Mouse (Mus musculus) cerebellum, postnatal 10 days (tissue): ENCODE data around the gene Cd200r1.
"Not testable (repeated sequence)": the region's sequence is repeated elsewhere in the genome, so short reads cannot be mapped to it uniquely, and the experiment has no call there.

Experiments
- DNase-seq, 2 experiments: peaks; one replicate each; pipeline ENCODE4 v3.0.0; 2021; ENCODE audit warnings: mixed read lengths in 2 of 2

The Cd200r1 gene

GRCm38 (mm10) chr16:44767506-44767905 lies 2.0 kb downstream of the Cd200r1 start:
- no peak for DNase-seq

DNA sequence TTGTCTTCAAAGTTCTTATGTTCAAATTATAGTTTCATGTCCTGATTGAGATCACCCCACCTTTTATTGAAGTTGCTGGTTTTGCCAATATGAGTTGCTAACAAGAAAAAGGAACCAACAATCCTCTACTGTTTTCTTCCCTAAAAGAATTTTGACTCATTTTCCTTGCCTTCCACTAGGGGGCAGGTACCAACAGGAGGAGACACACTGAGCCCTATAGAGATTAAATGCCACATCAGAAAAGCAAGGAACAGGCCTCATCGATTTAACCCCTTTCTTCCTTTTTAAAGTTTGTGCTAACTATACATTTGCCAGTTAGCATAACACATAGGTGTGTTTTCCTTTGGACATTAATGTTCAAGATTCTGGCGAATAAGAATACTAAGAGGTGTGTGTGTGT lies 2.4 kb downstream of the Cd200r1 start:
- peak; percentile 12 to 51 for DNase-seq

DNA sequence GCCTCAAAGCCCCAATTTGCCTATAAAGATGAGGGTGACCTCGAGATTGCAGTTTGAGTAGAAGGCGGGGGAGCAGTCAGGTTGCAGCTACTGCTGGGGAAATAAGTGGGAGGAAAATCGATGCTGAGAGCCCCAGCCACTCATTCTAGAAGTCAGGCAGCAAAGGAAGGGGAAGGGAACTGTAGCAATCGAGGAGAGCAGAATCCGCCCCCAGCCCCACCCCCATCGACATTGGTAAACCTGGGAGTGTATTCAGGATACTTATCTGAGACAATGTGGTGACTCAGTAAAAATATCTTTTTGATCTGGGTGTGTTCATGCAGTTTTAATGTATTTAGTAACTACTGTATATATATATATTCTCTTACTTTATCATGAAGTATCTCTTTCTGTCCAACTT lies 7.0 kb downstream of the Cd200r1 start:
- no peak for DNase-seq

DNA sequence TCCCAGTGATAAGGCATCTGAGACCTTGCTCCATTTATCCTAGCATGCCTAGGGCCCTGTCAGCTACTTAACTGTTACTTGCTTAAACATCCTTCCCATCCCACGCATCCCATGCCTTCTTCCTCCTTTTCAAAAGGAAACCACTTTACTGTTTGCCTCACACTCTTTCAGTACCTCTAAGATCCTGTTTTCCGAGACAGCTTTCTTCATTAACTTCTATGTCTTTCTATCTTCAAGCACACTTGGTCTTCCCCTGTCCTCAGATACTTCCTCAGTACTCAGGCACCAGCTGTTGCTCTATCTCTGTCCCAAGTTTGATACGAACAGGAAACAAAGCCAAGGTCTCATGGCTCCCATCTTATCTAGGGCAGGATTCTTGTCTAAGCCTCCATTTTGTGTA lies 8.1 kb downstream of the Cd200r1 start:
- DNase-seq: no peak

DNA sequence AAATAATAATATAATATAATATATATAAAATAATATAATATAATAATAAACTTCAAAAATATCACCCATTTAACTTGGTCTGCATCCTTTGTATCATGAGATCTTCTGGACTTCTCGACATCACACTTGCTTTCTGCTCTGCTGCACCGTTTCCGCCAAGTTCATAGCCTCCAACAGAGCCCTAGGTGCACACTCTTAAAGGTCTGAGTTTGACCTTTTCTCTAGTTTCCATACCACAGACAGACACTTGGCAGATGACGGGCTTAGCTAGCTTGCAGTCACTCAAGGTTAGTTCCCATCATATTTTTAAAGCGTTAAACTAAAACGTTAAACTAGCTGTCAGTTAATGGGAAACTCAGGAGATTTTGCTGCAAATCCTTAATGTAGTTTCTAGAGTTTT lies 8.7 kb downstream of the Cd200r1 start:
- DNase-seq: no peak

- DNase-seq: no peak
Measured at GRCm38 (mm10) chr16:44778538-44779147, 13.1 kb downstream of the Cd200r1 start.

DNA sequence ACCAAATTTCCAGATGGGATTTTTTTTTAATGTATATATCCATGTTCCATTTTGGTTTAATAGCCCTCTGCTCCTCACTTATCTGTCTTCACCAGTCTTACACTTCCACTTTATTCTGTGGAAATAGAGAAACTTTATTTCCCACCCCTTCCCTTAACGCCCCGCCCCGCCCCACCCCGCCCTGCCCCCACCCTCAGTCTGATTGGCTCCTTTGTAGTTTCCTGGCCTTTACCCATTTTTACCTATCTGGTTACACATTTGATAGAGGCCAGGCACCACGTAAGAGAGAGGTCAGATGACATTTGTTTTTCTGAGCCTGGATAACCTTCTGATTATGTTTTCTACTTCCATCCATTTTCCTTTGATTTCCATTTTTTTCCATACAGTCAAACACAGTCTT lies 14.0 kb downstream of the Cd200r1 start:
- DNase-seq: no peak

- no peak for DNase-seq
Measured at GRCm38 (mm10) chr16:44780751-44781150, 15.2 kb downstream of the Cd200r1 start.

DNA sequence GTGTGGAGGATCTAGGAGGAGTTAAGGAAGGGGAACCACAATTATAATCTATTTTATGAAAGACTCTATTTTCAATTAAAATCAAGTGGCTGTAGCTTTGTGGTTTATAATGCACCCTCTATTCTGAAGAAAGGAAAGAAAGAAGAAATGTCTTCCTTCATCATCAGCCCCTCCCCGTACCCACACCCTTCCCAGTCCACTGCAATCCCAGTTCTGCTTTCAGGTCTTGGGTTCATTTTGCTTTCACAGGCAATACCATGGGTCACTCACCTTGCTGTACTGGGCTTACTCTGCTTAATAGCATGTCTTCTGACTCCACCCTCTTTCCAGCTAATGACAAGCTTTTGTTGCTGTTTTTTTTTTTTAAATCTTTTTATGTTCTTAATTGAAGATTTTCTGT lies 21.4 kb downstream of the Cd200r1 start:
- no peak for DNase-seq

DNA sequence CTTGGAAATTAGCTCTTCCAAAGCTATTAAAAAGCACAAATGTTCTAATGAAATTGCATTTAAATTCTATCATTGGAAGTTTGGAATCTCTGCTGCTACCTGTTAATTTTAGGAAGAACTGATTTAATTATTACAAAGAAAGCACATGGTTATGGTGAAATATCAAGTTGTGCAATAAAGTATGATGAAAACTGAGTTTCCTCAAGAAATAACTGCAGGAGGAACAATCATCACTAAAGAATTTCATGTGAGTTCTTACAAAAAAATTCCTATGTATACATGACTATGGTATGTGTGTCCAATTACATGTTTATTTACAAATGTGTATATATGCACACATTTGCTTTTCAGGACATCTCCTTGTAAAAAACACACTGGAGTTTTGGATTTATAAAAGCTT lies 28.9 kb downstream of the Cd200r1 start:
- no peak for DNase-seq

GRCm38 (mm10) chr16:44805976-44806375 lies 40.4 kb downstream of the Cd200r1 start:
- DNase-seq: no peak

DNA sequence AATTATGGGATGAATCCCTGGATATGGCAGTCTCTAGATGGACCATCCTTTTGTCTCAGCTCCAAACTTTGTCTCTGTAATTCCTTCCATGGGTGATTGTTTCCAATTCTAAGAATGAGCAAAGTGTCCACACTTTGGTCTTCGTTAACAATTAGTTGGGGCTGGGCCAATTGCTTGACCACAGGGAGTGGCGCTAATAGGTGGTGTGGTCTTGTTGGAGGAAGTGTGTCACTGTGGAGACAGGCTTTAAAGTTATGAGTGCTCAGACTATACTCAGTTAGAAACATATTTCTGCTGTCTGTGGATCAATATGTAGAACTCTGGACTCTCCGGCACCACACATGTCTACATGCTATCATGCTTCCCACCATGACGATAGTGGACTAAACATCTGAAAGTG lies 44.7 kb downstream of the Cd200r1 start:
- not testable (repeated sequence) for DNase-seq

DNA sequence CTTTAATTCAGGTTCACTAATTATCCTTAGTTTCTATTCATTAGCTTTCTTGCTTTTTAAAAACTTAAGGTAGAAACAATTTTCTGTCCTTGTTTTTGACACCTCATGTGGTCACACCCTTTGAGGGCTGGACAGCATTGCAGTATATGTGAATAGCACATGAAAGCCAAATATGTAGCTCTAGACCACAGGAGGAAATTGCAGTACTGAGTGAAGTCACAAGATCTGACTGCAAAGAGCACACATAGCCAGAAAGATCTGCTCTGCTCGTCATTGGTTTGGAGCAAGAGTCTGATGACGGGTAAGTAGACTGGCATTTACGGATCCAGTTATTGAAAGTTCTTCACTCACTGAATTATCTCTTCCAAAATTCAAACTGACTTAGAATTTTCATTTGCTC lies 46.0 kb downstream of the Cd200r1 start, which contains the start of gene Cd200r4:
Gene Cd200r4 (plus strand): TSS at position 190 of the 400 bp plus-strand sequence.
- DNase-seq: no peak

DNA sequence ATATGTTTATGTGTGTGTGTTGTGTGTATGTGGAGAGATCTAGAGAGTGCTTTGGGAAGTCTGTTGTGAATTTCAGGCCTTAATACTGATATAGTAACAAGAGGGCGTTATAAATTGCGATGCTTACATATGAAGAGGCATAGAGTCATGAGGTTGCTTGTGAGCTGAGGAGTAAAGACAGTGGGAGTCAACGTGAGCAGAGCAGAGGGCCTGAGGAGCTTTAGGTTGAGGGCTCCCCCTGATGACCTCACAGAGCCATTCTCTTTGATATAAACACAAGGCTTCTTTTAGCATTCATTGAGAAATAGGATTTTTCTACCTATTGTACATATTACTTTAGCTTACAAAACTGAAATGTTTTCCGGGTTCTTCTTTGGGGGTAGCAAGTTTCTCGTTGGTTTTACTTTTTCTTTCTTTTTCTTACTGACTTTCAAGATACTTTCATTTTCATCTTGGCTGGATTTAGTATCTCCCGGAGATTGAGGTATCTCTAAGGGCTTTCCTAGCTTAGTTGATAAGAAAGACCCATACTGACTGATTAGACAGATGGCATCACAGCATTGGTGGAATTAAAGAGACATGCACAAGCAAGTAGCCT lies 47.0 kb downstream of the Cd200r1 start:
- DNase-seq: no peak

- no peak for DNase-seq
Measured at GRCm38 (mm10) chr16:44818010-44818409, 52.5 kb downstream of the Cd200r1 start.

DNA sequence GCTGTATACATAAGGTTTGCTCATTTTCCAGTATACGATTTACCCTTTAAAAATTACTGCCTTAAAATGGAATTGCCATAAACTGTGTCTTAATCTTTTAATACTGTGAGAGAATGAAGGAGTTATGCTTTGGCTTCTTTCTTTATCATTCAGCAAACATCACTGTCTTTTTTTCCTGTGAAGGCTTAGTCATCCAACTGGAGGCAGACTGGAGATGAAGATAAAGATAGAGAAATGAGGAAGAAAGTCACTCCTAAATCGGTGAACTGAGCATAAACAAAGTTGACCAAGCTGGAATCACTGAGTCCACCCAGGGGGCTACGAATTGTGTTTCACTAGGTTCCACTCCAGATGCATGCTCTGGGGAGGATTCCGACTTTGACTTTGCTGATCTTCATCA lies 55.0 kb downstream of the Cd200r1 start:
- no peak for DNase-seq

DNA sequence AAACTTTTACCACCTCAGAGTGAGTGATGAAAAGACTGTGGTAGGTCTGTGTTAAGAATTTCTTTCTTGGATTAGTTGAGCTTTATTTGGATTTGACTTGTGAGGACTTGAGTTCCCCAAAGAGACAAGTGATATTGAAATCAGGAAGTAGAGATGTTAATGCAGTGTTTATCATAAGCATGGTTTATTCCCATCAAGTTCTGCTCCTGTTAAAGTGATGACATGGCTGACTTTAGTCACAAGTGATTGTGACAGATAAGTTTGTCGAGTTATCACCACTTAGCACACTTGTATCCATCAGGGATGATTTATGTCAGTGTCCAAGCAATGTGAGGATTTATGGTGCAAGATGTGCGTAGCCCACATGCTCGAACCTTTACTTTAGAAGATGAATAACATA lies 66.8 kb downstream of the Cd200r1 start:
- DNase-seq: no peak

DNA sequence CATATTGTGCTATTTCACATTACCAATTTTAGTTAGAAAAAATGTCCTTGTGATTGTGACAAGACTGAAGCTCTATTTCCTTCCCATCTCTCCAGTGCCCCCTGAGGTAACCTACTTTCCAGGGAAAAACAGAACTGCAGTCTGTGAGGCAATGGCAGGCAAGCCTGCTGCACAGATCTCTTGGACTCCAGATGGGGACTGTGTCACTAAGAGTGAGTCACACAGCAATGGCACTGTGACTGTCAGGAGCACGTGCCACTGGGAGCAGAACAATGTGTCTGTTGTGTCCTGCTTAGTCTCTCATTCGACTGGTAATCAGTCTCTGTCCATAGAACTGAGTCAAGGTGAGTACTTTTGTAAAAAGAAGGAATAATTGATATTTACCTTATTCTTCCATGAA lies 67.7 kb downstream of the Cd200r1 start:
- not testable (repeated sequence) for DNase-seq
